Mouse (Mus musculus): ENCODE data around the gene Kcnab1. TPM values are rescaled to one million over a fixed set of nuclear protein-coding genes. Genes with fewer than 3 reads are reported as not detected.

Kcnab1 gene
- 10 to 100 TPM; 47.1 to 56.0 TPM for total RNA-seq (2021)

- intact Hi-C loops (cut with DNase I): no loop called here
- peak; percentile 33 to 45 for DNase-seq (ENCODE audit: extremely low spot score in 1 of 2, low spot score in 2 of 2)
These were observed at the start of gene Kcnab1 for GRCm38 (mm10) chr3:65108945-65109921. Kcnab1 (plus strand) TSS chr3:65109384.

GRCm38 (mm10) chr3:65088295-65088694 is 20.9 kb upstream of the Kcnab1 start:
- intact Hi-C loops (cut with DNase I): no loop called here
- no peak for DNase-seq (ENCODE audit: extremely low spot score in 1 of 2, low spot score in 2 of 2)

- no peak for DNase-seq (ENCODE audit: extremely low spot score in 1 of 2, low spot score in 2 of 2)
- intact Hi-C loops (cut with DNase I): no loop called here
These were observed 5.1 kb upstream of the Kcnab1 start for GRCm38 (mm10) chr3:65104117-65104516.

GRCm38 (mm10) chr3:65110190-65110589 is 1.0 kb downstream of the Kcnab1 start:
- no peak for DNase-seq (ENCODE audit: extremely low spot score in 1 of 2, low spot score in 2 of 2)
- intact Hi-C loops (cut with DNase I): loop anchor here (10.0 kb wide), 1 partner anchor 105 kb away; no protein-coding TSS in a partner anchor

- DNase-seq (ENCODE audit: extremely low spot score in 1 of 2, low spot score in 2 of 2): no peak
- intact Hi-C loops (cut with DNase I): loop anchor here (10.0 kb wide), 1 partner anchor 104 kb away; no protein-coding TSS in a partner anchor
These were observed 2.0 kb downstream of the Kcnab1 start for GRCm38 (mm10) chr3:65111176-65111575.

- intact Hi-C loops (cut with DNase I): loop anchor here (10.0 kb wide), 1 partner anchor 100 kb away; no protein-coding TSS in a partner anchor
- DNase-seq (ENCODE audit: extremely low spot score in 1 of 2, low spot score in 2 of 2): no peak
These were observed 6.0 kb downstream of the Kcnab1 start for GRCm38 (mm10) chr3:65115164-65115563.

- DNase-seq (ENCODE audit: extremely low spot score in 1 of 2, low spot score in 2 of 2): no peak
- intact Hi-C loops (cut with DNase I): loop anchor here (10.0 kb wide), 1 partner anchor 98 kb away; no protein-coding TSS in a partner anchor
These were observed 7.8 kb downstream of the Kcnab1 start for GRCm38 (mm10) chr3:65116958-65117357.

GRCm38 (mm10) chr3:65117365-65117764 is 8.2 kb downstream of the Kcnab1 start:
- DNase-seq (ENCODE audit: extremely low spot score in 1 of 2, low spot score in 2 of 2): no peak
- intact Hi-C loops (cut with DNase I): loop anchor here (10.0 kb wide), 1 partner anchor 97 kb away; no protein-coding TSS in a partner anchor

- intact Hi-C loops (cut with DNase I): no loop called here
- peak; percentile 33 to 73 for DNase-seq (ENCODE audit: extremely low spot score in 1 of 2, low spot score in 2 of 2)
These were observed 15.8 kb downstream of the Kcnab1 start for GRCm38 (mm10) chr3:65124975-65125374.

GRCm38 (mm10) chr3:65129625-65130024 is 20.4 kb downstream of the Kcnab1 start:
- no peak for DNase-seq (ENCODE audit: extremely low spot score in 1 of 2, low spot score in 2 of 2)
- intact Hi-C loops (cut with DNase I): no loop called here

GRCm38 (mm10) chr3:65134931-65135330 is 25.7 kb downstream of the Kcnab1 start:
- intact Hi-C loops (cut with DNase I): no loop called here
- no peak for DNase-seq (ENCODE audit: extremely low spot score in 1 of 2, low spot score in 2 of 2)

- intact Hi-C loops (cut with DNase I): no loop called here
These were observed 27.7 kb downstream of the Kcnab1 start for GRCm38 (mm10) chr3:65136897-65137296.

GRCm38 (mm10) chr3:65138739-65139138 is 29.6 kb downstream of the Kcnab1 start:
- intact Hi-C loops (cut with DNase I): no loop called here

More at GRCm38 (mm10) chr3:65136897-65137296, 27.7 kb downstream of the Kcnab1 start:
- DNase-seq (ENCODE audit: extremely low spot score in 1 of 2, low spot score in 2 of 2): no peak

GRCm38 (mm10) chr3:65145152-65145551 is 36.0 kb downstream of the Kcnab1 start:
- intact Hi-C loops (cut with DNase I): no loop called here
- no peak for DNase-seq (ENCODE audit: extremely low spot score in 1 of 2, low spot score in 2 of 2)

More at GRCm38 (mm10) chr3:65138739-65139138, 29.6 kb downstream of the Kcnab1 start:
- no peak for DNase-seq (ENCODE audit: extremely low spot score in 1 of 2, low spot score in 2 of 2)

GRCm38 (mm10) chr3:65151808-65152207 is 42.6 kb downstream of the Kcnab1 start:
- DNase-seq (ENCODE audit: extremely low spot score in 1 of 2, low spot score in 2 of 2): no peak
- intact Hi-C loops (cut with DNase I): no loop called here

- intact Hi-C loops (cut with DNase I): no loop called here
- DNase-seq (ENCODE audit: extremely low spot score in 1 of 2, low spot score in 2 of 2): no peak
These were observed 63.8 kb downstream of the Kcnab1 start for GRCm38 (mm10) chr3:65172964-65173363.

GRCm38 (mm10) chr3:65174564-65174963 is 65.4 kb downstream of the Kcnab1 start:
- DNase-seq (ENCODE audit: extremely low spot score in 1 of 2, low spot score in 2 of 2): peak in 1 of 2 experiments; percentile 30
- intact Hi-C loops (cut with DNase I): no loop called here

GRCm38 (mm10) chr3:65175819-65176218 is 66.6 kb downstream of the Kcnab1 start:
- intact Hi-C loops (cut with DNase I): no loop called here
- DNase-seq (ENCODE audit: extremely low spot score in 1 of 2, low spot score in 2 of 2): no peak

GRCm38 (mm10) chr3:65176846-65177245 is 67.7 kb downstream of the Kcnab1 start:
- DNase-seq (ENCODE audit: extremely low spot score in 1 of 2, low spot score in 2 of 2): no peak
- intact Hi-C loops (cut with DNase I): no loop called here
